Mouse (Mus musculus): ENCODE measurements around the gene Ift74. TPM values are rescaled to one million over a fixed set of nuclear protein-coding genes. Genes with fewer than 3 reads are reported as not detected.
"Not testable (repeated sequence)": the region's sequence is repeated elsewhere in the genome, so short reads cannot be mapped to it uniquely, and the experiment has no call there.

Gene Ift74
- polyA plus RNA-seq, 1 experiment = 16.1 TPM

GRCm38 (mm10) chr4:94610339-94610738, 4.0 kb upstream of the Ift74 start:
- TF ChIP-seq POLR2A (IDR thresholded peaks at IDR 0.05; ENCODE audit: extremely low read depth, insufficient read depth, low read length) = no peak
- no peak for TF ChIP-seq CTCF (IDR thresholded peaks at IDR 0.05; ENCODE audit: extremely low read depth, insufficient read depth, low read length)
- no peak overlapping the region for H3K27ac ChIP-seq (ENCODE audit: insufficient read depth, low read length)

GRCm38 (mm10) chr4:94614627-94615006, 326 bp downstream of the Ift74 start:
- H3K4me1 ChIP-seq (ENCODE audit: control insufficient read depth, insufficient read depth, low read length) = no peaks in the 10 kb centered on the region
- no peak overlapping the region for H3K27ac ChIP-seq (ENCODE audit: insufficient read depth, low read length)
- TF ChIP-seq CTCF (IDR thresholded peaks at IDR 0.05; ENCODE audit: extremely low read depth, insufficient read depth, low read length) (no peak), POLR2A (IDR thresholded peaks at IDR 0.05; ENCODE audit: extremely low read depth, insufficient read depth, low read length) (no peak)
- H3K4me3 ChIP-seq (ENCODE audit: insufficient read depth, low read length) = peak overlapping the region; percentile 67

More at GRCm38 (mm10) chr4:94610339-94610738, 4.0 kb upstream of the Ift74 start:
- H3K4me1 ChIP-seq (ENCODE audit: control insufficient read depth, insufficient read depth, low read length) = no peaks in the 10 kb centered on the region
- no peak overlapping the region for H3K4me3 ChIP-seq (ENCODE audit: insufficient read depth, low read length)

- H3K4me3 ChIP-seq (ENCODE audit: insufficient read depth, low read length) = no peak overlapping the region
- TF ChIP-seq CTCF (IDR thresholded peaks at IDR 0.05; ENCODE audit: extremely low read depth, insufficient read depth, low read length) (no peak), POLR2A (IDR thresholded peaks at IDR 0.05; ENCODE audit: extremely low read depth, insufficient read depth, low read length) (no peak)
- H3K4me1 ChIP-seq (ENCODE audit: control insufficient read depth, insufficient read depth, low read length) = no peaks in the 10 kb centered on the region
- H3K27ac ChIP-seq (ENCODE audit: insufficient read depth, low read length) = no peak overlapping the region
Measured at GRCm38 (mm10) chr4:94620077-94620476, 5.8 kb downstream of the Ift74 start.

DNA sequence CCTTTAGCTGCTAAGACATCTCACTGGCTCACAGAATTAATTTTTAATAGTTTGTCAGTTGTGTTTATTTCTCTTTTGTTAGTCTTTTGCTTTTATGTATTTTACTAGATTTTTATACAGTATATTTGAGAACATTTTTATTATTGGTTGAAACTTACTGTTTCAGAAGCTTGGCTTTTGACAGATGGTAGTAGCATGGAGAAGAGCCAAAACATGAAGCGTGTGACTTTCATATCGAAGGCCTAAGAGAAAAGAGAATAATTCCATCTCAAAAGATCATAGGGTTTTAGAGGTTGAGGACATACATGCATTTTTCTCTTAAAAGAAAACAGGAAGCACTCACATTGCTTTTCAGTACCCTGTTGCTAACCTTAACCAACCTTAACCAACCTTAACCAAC, 28.9 kb downstream of the Ift74 start:
- TF ChIP-seq CTCF (IDR thresholded peaks at IDR 0.05; ENCODE audit: extremely low read depth, insufficient read depth, low read length) (no peak), POLR2A (IDR thresholded peaks at IDR 0.05; ENCODE audit: extremely low read depth, insufficient read depth, low read length) (no peak)
- H3K4me3 ChIP-seq (ENCODE audit: insufficient read depth, low read length) = no peak overlapping the region
- H3K27ac ChIP-seq (ENCODE audit: insufficient read depth, low read length) = no peak overlapping the region
- no peaks in the 10 kb centered on the region; the same call in 1 of the 2 replicates for H3K4me1 ChIP-seq (ENCODE audit: control insufficient read depth, insufficient read depth, low read length)

- H3K4me1 ChIP-seq (ENCODE audit: control insufficient read depth, insufficient read depth, low read length) = no peaks in the 10 kb centered on the region
- no peak within 1 kb of the TSS for H3K4me3 ChIP-seq (ENCODE audit: insufficient read depth, low read length)
- TF ChIP-seq POLR2A (IDR thresholded peaks at IDR 0.05; ENCODE audit: extremely low read depth, insufficient read depth, low read length) = no peak
- TF ChIP-seq CTCF (IDR thresholded peaks at IDR 0.05; ENCODE audit: extremely low read depth, insufficient read depth, low read length) = no peak
- H3K27ac ChIP-seq (ENCODE audit: insufficient read depth, low read length) = no peak within 1 kb of the TSS
Measured at GRCm38 (mm10) chr4:94649920-94650319, 35.6 kb downstream of the Ift74 start, which contains the start of gene Lrrc19. TSS of gene Lrrc19 (minus strand) at chr4:94650144.

- H3K4me1 ChIP-seq (ENCODE audit: control insufficient read depth, insufficient read depth, low read length); H3K4me3 ChIP-seq (ENCODE audit: insufficient read depth, low read length); H3K27ac ChIP-seq (ENCODE audit: insufficient read depth, low read length): not testable (repeated sequence)
Measured at GRCm38 (mm10) chr4:94650426-94651175, 36.3 kb downstream of the Ift74 start.

- Histone ChIP-seq H3K27ac (ENCODE audit: insufficient read depth, low read length) (no peak overlapping the region), H3K4me3 (ENCODE audit: insufficient read depth, low read length) (no peak overlapping the region), H3K4me1 (ENCODE audit: control insufficient read depth, insufficient read depth, low read length) (no peaks in the 10 kb centered on the region)
- TF ChIP-seq CTCF (IDR thresholded peaks at IDR 0.05; ENCODE audit: extremely low read depth, insufficient read depth, low read length) (0 out of 2 replicates have a peak, but pooled peaks have one; percentile 9), POLR2A (IDR thresholded peaks at IDR 0.05; ENCODE audit: extremely low read depth, insufficient read depth, low read length) (no peak)
Measured at GRCm38 (mm10) chr4:94669718-94670117, 55.4 kb downstream of the Ift74 start.

DNA sequence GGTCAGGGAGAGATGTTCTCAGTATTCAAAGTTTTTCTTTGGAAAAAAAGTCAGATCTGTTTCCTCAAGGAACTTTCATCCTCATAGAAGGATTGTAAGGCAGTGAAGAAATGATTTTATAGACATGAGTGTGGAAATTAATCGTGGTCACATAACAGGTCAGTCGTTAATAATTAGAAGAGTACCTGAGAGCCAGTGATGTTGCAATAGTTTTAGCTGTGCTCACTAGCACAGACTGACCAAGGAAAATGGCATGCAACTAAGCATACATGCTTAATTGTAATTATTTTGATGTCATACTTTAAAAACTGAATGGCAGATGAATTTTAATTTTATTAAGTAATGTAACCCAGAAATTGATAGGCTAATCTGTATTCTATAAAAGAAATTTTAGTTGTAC, 66.4 kb downstream of the Ift74 start:
- TF ChIP-seq POLR2A (IDR thresholded peaks at IDR 0.05; ENCODE audit: extremely low read depth, insufficient read depth, low read length) = no peak
- no peak for TF ChIP-seq CTCF (IDR thresholded peaks at IDR 0.05; ENCODE audit: extremely low read depth, insufficient read depth, low read length)
- Histone ChIP-seq H3K27ac (ENCODE audit: insufficient read depth, low read length) (no peak overlapping the region), H3K4me3 (ENCODE audit: insufficient read depth, low read length) (no peak overlapping the region), H3K4me1 (ENCODE audit: control insufficient read depth, insufficient read depth, low read length) (no peaks in the 10 kb centered on the region)

DNA sequence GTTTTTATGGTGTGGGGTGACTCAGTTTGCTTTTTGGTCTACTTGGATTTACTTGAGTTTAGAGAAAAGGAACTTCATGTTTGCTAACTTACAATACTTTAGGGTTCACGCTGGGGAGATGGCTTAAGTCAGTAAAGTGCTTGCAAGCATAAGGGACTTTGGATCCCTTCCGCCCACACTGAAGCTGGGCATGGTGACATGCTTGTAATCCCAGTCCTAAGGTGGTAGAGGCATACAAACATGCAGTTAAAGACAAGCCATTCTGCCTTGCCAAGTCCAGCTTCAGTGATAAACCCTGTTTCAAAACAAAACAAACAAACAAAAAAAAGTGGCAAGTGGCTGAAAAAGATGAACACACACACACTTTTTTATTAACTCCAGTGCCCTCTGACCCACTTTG, 66.9 kb downstream of the Ift74 start:
- Histone ChIP-seq H3K4me1 (ENCODE audit: control insufficient read depth, insufficient read depth, low read length) (no peaks in the 10 kb centered on the region), H3K27ac (ENCODE audit: insufficient read depth, low read length) (no peak overlapping the region), H3K4me3 (ENCODE audit: insufficient read depth, low read length) (no peak overlapping the region)
- no peak for TF ChIP-seq CTCF (IDR thresholded peaks at IDR 0.05; ENCODE audit: extremely low read depth, insufficient read depth, low read length)
- no peak for TF ChIP-seq POLR2A (IDR thresholded peaks at IDR 0.05; ENCODE audit: extremely low read depth, insufficient read depth, low read length)

DNA sequence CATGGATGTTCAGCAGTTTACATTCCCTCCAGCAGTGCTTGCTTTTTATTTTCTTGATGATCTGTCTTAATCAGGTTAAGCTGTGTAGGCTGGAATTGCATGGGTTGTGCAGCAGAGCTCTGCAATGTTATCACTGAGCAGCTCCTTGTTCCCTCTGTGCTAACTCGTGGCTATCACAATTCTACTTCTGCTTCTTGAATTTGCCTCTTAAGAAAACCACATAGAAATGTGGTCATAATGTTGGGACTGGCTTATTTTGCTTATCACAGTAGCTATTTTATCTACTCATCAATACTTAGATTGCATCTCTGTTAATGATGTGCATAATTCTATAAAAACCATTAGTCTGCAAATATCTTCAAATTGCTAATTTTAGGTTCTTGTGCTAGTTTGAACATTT, 67.7 kb downstream of the Ift74 start:
- no peak for TF ChIP-seq POLR2A (IDR thresholded peaks at IDR 0.05; ENCODE audit: extremely low read depth, insufficient read depth, low read length)
- TF ChIP-seq CTCF (IDR thresholded peaks at IDR 0.05; ENCODE audit: extremely low read depth, insufficient read depth, low read length) = no peak
- Histone ChIP-seq H3K4me1 (ENCODE audit: control insufficient read depth, insufficient read depth, low read length) (no peaks in the 10 kb centered on the region), H3K4me3 (ENCODE audit: insufficient read depth, low read length) (no peak overlapping the region), H3K27ac (ENCODE audit: insufficient read depth, low read length) (no peak overlapping the region)

All from cortical plate, adult 2 months (tissue).